Mouse (Mus musculus) CH12.LX (cell line): ENCODE data around the gene Pex14.

Experiments used
- CTCF ChIP-seq, 2 experiments: IDR thresholded peaks in 1 of 2; conservative IDR thresholded peaks in 1 of 2; 2 replicates each; pipeline ENCODE4 v1.5.1; 2011 to 2012; ENCODE audit warnings: low read depth in 2 of 2, low read length in 2 of 2, improper control_type of control experiment in 1 of 2, inconsistent platforms in 1 of 2, mild to moderate bottlenecking in 1 of 2, moderate library complexity in 1 of 2
- ELF1 ChIP-seq: IDR thresholded peaks from 2 replicates; pipeline ENCODE4 v1.6.1; 2014; ENCODE audit warnings: low read depth, mild to moderate bottlenecking, inconsistent platforms, low read length, improper control_type of control experiment

- TF ChIP-seq CTCF (conservative IDR thresholded peaks at IDR 0.05 in 1 of 2, IDR thresholded peaks at IDR 0.05 in 1 of 2; ENCODE audit: low read depth in 2 of 2, low read length in 2 of 2) (no peak), ELF1 (no peak)
Observed at GRCm38 (mm10) chr4:148945476-148945881, 154.2 kb downstream of the Pex14 start.
